Mouse (Mus musculus): ENCODE results near the gene Tmem108. TPM values are rescaled to one million over a fixed set of nuclear protein-coding genes. Genes with fewer than 3 reads are reported as not detected.

Gene Tmem108
- total RNA-seq, 2 experiments from 2014 or later, result 8.7 to 10.8 TPM

- DNase-seq (ENCODE audit: low spot score in 2 of 2), result no peak
Observed at GRCm38 (mm10) chr9:103721486-103721885, 40.2 kb downstream of the Tmem108 start.

- DNase-seq (ENCODE audit: low spot score in 2 of 2), result no peak
Observed at GRCm38 (mm10) chr9:103721081-103721480, 40.6 kb downstream of the Tmem108 start.

GRCm38 (mm10) chr9:103720021-103720420 is 41.6 kb downstream of the Tmem108 start:
- DNase-seq (ENCODE audit: low spot score in 2 of 2), result no peak

- DNase-seq (ENCODE audit: low spot score in 2 of 2), result no peak
Observed at GRCm38 (mm10) chr9:103716002-103716401, 45.6 kb downstream of the Tmem108 start.

GRCm38 (mm10) chr9:103715352-103715751 is 46.3 kb downstream of the Tmem108 start:
- no peak for DNase-seq (ENCODE audit: low spot score in 2 of 2)

- DNase-seq (ENCODE audit: low spot score in 2 of 2), result no peak
Observed at GRCm38 (mm10) chr9:103713230-103713629, 48.4 kb downstream of the Tmem108 start.

- no peak for DNase-seq (ENCODE audit: low spot score in 2 of 2)
Observed at GRCm38 (mm10) chr9:103712711-103713110, 48.9 kb downstream of the Tmem108 start.

- DNase-seq (ENCODE audit: low spot score in 2 of 2), result no peak
Observed at GRCm38 (mm10) chr9:103709694-103710093, 51.9 kb downstream of the Tmem108 start.

GRCm38 (mm10) chr9:103708514-103709173 is 53.0 kb downstream of the Tmem108 start:
- DNase-seq (ENCODE audit: low spot score in 2 of 2), result no peak

- DNase-seq (ENCODE audit: low spot score in 2 of 2), result no peak
Observed at GRCm38 (mm10) chr9:103707857-103708256, 53.8 kb downstream of the Tmem108 start.

- no peak for DNase-seq (ENCODE audit: low spot score in 2 of 2)
Observed at GRCm38 (mm10) chr9:103707000-103707790, 54.4 kb downstream of the Tmem108 start.

GRCm38 (mm10) chr9:103705717-103706116 is 55.9 kb downstream of the Tmem108 start:
- no peak for DNase-seq (ENCODE audit: low spot score in 2 of 2)

- DNase-seq (ENCODE audit: low spot score in 2 of 2), result no peak
Observed at GRCm38 (mm10) chr9:103703014-103703413, 58.6 kb downstream of the Tmem108 start.

- no peak for DNase-seq (ENCODE audit: low spot score in 2 of 2)
Observed at GRCm38 (mm10) chr9:103702452-103702851, 59.2 kb downstream of the Tmem108 start.

GRCm38 (mm10) chr9:103701448-103701847 is 60.2 kb downstream of the Tmem108 start:
- DNase-seq (ENCODE audit: low spot score in 2 of 2), result no peak

GRCm38 (mm10) chr9:103700240-103700639 is 61.4 kb downstream of the Tmem108 start:
- no peak for DNase-seq (ENCODE audit: low spot score in 2 of 2)

GRCm38 (mm10) chr9:103696967-103697366 is 64.7 kb downstream of the Tmem108 start:
- no peak for DNase-seq (ENCODE audit: low spot score in 2 of 2)

- no peak for DNase-seq (ENCODE audit: low spot score in 2 of 2)
Observed at GRCm38 (mm10) chr9:103693826-103694225, 67.8 kb downstream of the Tmem108 start.

GRCm38 (mm10) chr9:103692699-103693098 is 68.9 kb downstream of the Tmem108 start:
- no peak for DNase-seq (ENCODE audit: low spot score in 2 of 2)

- DNase-seq (ENCODE audit: low spot score in 2 of 2), result no peak
Observed at GRCm38 (mm10) chr9:103691847-103692246, 69.8 kb downstream of the Tmem108 start.

- no peak for DNase-seq (ENCODE audit: low spot score in 2 of 2)
Observed at GRCm38 (mm10) chr9:103690446-103690845, 71.2 kb downstream of the Tmem108 start.

- no peak for DNase-seq (ENCODE audit: low spot score in 2 of 2)
Observed at GRCm38 (mm10) chr9:103689697-103690096, 71.9 kb downstream of the Tmem108 start.

GRCm38 (mm10) chr9:103689006-103689405 is 72.6 kb downstream of the Tmem108 start:
- DNase-seq (ENCODE audit: low spot score in 2 of 2), result no peak
